Comparison of ENCODE assay signal across 8 mouse cellular contexts in the genomic region with DNA sequence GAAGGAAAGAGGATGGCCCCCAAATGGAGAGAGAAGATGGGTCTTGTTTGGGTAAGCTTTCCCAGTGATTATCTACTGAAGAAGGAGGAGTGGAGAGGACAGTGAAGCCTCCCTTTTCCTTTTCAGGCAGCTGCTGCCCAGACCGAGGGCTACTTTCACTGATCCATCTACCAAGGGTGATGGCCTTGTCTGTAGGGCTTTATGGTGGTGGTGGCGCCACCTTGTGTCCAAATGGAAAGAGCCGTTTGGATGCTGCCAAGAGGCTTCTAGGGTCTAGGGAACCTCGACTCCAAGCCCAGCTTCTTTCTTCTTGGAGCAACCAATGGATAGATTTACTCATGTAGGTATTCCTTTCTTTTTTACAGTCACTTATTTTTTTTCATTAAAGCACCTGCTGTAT. TPM values are rescaled to one million over a fixed set of nuclear protein-coding genes. Genes with fewer than 3 reads are reported as not detected.
A peak's percentile ranks its signal among the peaks of the same experiment; 100 is the strongest.
DNase-seq lines count a peak whose midpoint lies in the region; ATAC-seq and TF ChIP-seq lines count a peak whose summit lies in the region.

No protein-coding gene starts in this region.

- peak; percentile 59 for TF ChIP-seq CTCF in E14TG2a.4 (conservative IDR thresholded peaks at IDR 0.05; ENCODE audit: low read length)
- peak; percentile 86 for TF ChIP-seq CTCF in brain, embryonic 14.5 days (IDR thresholded peaks at IDR 0.05; ENCODE audit: borderline replicate concordance, extremely low read depth, insufficient read depth, insufficient read length)
- peak; percentile 47; the same call in 1 of the 2 replicates for TF ChIP-seq CTCF in embryonic fibroblast, embryonic 13.5 days (IDR thresholded peaks at IDR 0.05; ENCODE audit: borderline replicate concordance, insufficient read depth, low read length)

- no peaks in the 10 kb centered on the region for H3K36me3 ChIP-seq in hindbrain, embryonic 11.5 days (ENCODE audit: control insufficient read depth, insufficient read depth, low read length)
- H3K36me3 ChIP-seq in hindbrain, embryonic 13.5 days, result no peaks in the 10 kb centered on the region
- no peaks in the 10 kb centered on the region for H3K36me3 ChIP-seq in E14TG2a.4 (ENCODE audit: insufficient read depth, low read length)

- no peaks in the 10 kb centered on the region for H3K4me1 ChIP-seq in hindbrain, embryonic 11.5 days (replicated peaks; ENCODE audit: control insufficient read depth, insufficient read depth, low read length)
- H3K4me1 ChIP-seq in hindbrain, embryonic 13.5 days (replicated peaks), result no peaks in the 10 kb centered on the region
- H3K4me1 ChIP-seq in E14TG2a.4 (replicated peaks; ENCODE audit: low read depth, low read length), result no peaks in the 10 kb centered on the region
- no peaks in the 10 kb centered on the region for H3K4me1 ChIP-seq in embryonic fibroblast, embryonic 13.5 days (ENCODE audit: control insufficient read depth, insufficient read depth, low read length)

- no peak overlapping the region for H3K27ac ChIP-seq in hindbrain, embryonic 11.5 days (ENCODE audit: low read depth, low read length)
- H3K27ac ChIP-seq in hindbrain, embryonic 13.5 days, result no peak overlapping the region
- H3K27ac ChIP-seq in embryonic fibroblast, embryonic 13.5 days (ENCODE audit: insufficient read depth, low read length), result no peak overlapping the region

- H3K4me3 ChIP-seq in hindbrain, embryonic 11.5 days (ENCODE audit: low read depth, low read length), result no peak overlapping the region
- no peak overlapping the region for H3K4me3 ChIP-seq in hindbrain, embryonic 13.5 days
- H3K4me3 ChIP-seq in E14TG2a.4 (replicated peaks; ENCODE audit: low read length), result no peak overlapping the region
- H3K4me3 ChIP-seq in embryonic fibroblast, embryonic 13.5 days (ENCODE audit: insufficient read depth, low read length), result no peak overlapping the region

- H3K27me3 ChIP-seq in hindbrain, embryonic 11.5 days (ENCODE audit: control insufficient read depth, insufficient read depth, low read length), result no peaks in the 10 kb centered on the region
- peaks cover 7% of the 10 kb centered on the region; the same call in 1 of the 2 replicates for H3K27me3 ChIP-seq in hindbrain, embryonic 13.5 days
- no peaks in the 10 kb centered on the region for H3K27me3 ChIP-seq in E14TG2a.4 (ENCODE audit: insufficient read depth, low read length)

- no peaks in the 10 kb centered on the region for H3K9me3 ChIP-seq in hindbrain, embryonic 11.5 days (ENCODE audit: control insufficient read depth, low read length)
- no peaks in the 10 kb centered on the region for H3K9me3 ChIP-seq in hindbrain, embryonic 13.5 days
- no peaks in the 10 kb centered on the region for H3K9me3 ChIP-seq in E14TG2a.4 (ENCODE audit: low read length)

- WGBS in hindbrain, embryonic 11.5 days, result 7% methylated on average over 4 of the region's 4 CpGs
- 6% methylated on average over 4 of the region's 4 CpGs for WGBS in hindbrain, embryonic 13.5 days

- H3K9ac ChIP-seq in hindbrain, embryonic 11.5 days (ENCODE audit: low read depth, low read length), result no peak overlapping the region
- H3K9ac ChIP-seq in hindbrain, embryonic 13.5 days, result no peak overlapping the region

- no peak for TF ChIP-seq POLR2A in brain, embryonic 14.5 days (IDR thresholded peaks at IDR 0.05; ENCODE audit: borderline replicate concordance, extremely low read depth, insufficient read depth, insufficient read length, poor library complexity, severe bottlenecking)
- no peak for TF ChIP-seq POLR2A in embryonic fibroblast, embryonic 13.5 days (IDR thresholded peaks at IDR 0.05; ENCODE audit: low read depth, low read length)

- no peak for ATAC-seq in hindbrain, embryonic 11.5 days (ENCODE audit: low FRiP score)
- ATAC-seq in hindbrain, embryonic 13.5 days (ENCODE audit: low FRiP score), result no peak
- ATAC-seq in megakaryocyte progenitor cell, adult 5-6 weeks (replicated peaks; ENCODE audit: poor library complexity), result peak; percentile 44; the same call in 1 of the 2 replicates
- ATAC-seq in erythroblast, adult 5-6 weeks (replicated peaks; ENCODE audit: low FRiP score, poor library complexity, severe bottlenecking), result no peak

- DNase-seq in hindbrain, embryonic 11.5 days (ENCODE audit: low spot score), result peak; percentile 86
- peak; percentile 88 for DNase-seq in brain, embryonic 14.5 days (ENCODE audit: low read depth)
- peak; percentile 30 to 78 for DNase-seq in kidney, postnatal 36 days

- no peak overlapping the region for H3K4me2 ChIP-seq in hindbrain, embryonic 11.5 days (replicated peaks; ENCODE audit: low read depth, low read length)
- H3K4me2 ChIP-seq in hindbrain, embryonic 13.5 days, result no peak overlapping the region

RNA-seq across cellular contexts. Expression of a gene that starts 29.2 kb away (rescaled TPM):
- 4.2 and 5.2 TPM in 2 replicates for polyA plus RNA-seq in hindbrain, embryonic 11.5 days (2014; fragmentation: Nextera tagmentation; extraction: Ambion mirVana)
- 23.6 and 24.6 TPM in 2 replicates for polyA plus RNA-seq in hindbrain, embryonic 13.5 days (2015; fragmentation: Nextera tagmentation; extraction: Ambion mirVana)
- polyA plus RNA-seq in brain, embryonic 14.5 days (2012; rRNA removed), result 10.6 and 24.3 TPM in 2 replicates
- not detected in 2 replicates for polyA plus RNA-seq in embryonic fibroblast, embryonic 13.5 days (2011; ENCODE audit: insufficient read length, low read depth, missing spikeins)
- not detected in 2 replicates for total RNA-seq in megakaryocyte progenitor cell, adult 5-6 weeks (2015)
- not detected in 2 replicates for total RNA-seq in megakaryocyte progenitor cell, adult 5-6 weeks (2017)
- total RNA-seq in erythroblast, adult 5-6 weeks (2015; ENCODE audit: low replicate concordance), result not detected in 2 replicates
- under 0.01 and 0.14 TPM in 2 replicates for total RNA-seq in erythroblast, adult 5-6 weeks (2017; ENCODE audit: low replicate concordance)

RNA-seq across cellular contexts. Expression of a gene that starts 59.5 kb away (rescaled TPM):
- 0.73 and 0.91 TPM in 2 replicates for polyA plus RNA-seq in hindbrain, embryonic 11.5 days (2014; fragmentation: Nextera tagmentation; extraction: Ambion mirVana)
- 19.9 and 22.0 TPM in 2 replicates for polyA plus RNA-seq in hindbrain, embryonic 13.5 days (2015; fragmentation: Nextera tagmentation; extraction: Ambion mirVana)
- polyA plus RNA-seq in brain, embryonic 14.5 days (2012; rRNA removed), result 22.8 and 46.2 TPM in 2 replicates
- polyA plus RNA-seq in embryonic fibroblast, embryonic 13.5 days (2011; ENCODE audit: insufficient read length, low read depth, missing spikeins), result not detected in 2 replicates
- not detected in 2 replicates for total RNA-seq in megakaryocyte progenitor cell, adult 5-6 weeks (2015)
- not detected in 2 replicates for total RNA-seq in megakaryocyte progenitor cell, adult 5-6 weeks (2017)
- total RNA-seq in erythroblast, adult 5-6 weeks (2015; ENCODE audit: low replicate concordance), result not detected in 2 replicates
- total RNA-seq in erythroblast, adult 5-6 weeks (2017; ENCODE audit: low replicate concordance), result 0.14 TPM in 1 of 2 replicates, not detected in the other

Comparison
In these comparisons a context has a peak if more than half of its experiments do, and no peak if none do; other contexts are left out.
1. RNA of a gene that starts 59.5 kb away (polyA plus RNA-seq): 22.8 to 46.2 TPM in brain, embryonic 14.5 days and 19.9 to 22.0 TPM in hindbrain, embryonic 13.5 days; 0.73 to 0.91 TPM in hindbrain, embryonic 11.5 days and not detected in embryonic fibroblast, embryonic 13.5 days; every median in the first group is over 10 times any median in the second.
2. Peak in every context shown above with its lines, with median percentiles within 50 percentile points of each other: DNase-seq and CTCF ChIP-seq.